Mouse (Mus musculus): ENCODE measurements around the gene Nat14. TPM values are rescaled to one million over a fixed set of nuclear protein-coding genes. Genes with fewer than 3 reads are reported as not detected.

The Nat14 gene
- polyA plus RNA-seq, 1 experiment from 2014 or later: 4.7 TPM

GRCm38 (mm10) chr7:4971710-4972109 is 49.9 kb downstream of the Nat14 start:
- no peaks in the 10 kb centered on the region for H3K27me3 ChIP-seq (ENCODE audit: control insufficient read depth, insufficient read depth, low read length)
- H3K4me1 ChIP-seq (ENCODE audit: control insufficient read depth, insufficient read depth, low read length): peaks cover 4% of the 10 kb centered on the region; the same call in 1 of the 2 replicates
- no peak for ATAC-seq (replicated peaks; ENCODE audit: insufficient number of reproducible peaks, low FRiP score, low TSS enrichment)
- no peaks in the 10 kb centered on the region; the same call in 1 of the 2 replicates for H3K9me3 ChIP-seq (replicated peaks; ENCODE audit: control insufficient read depth, low read length)
- H3K9ac ChIP-seq (ENCODE audit: low read depth, low read length): no peak overlapping the region
- H3K36me3 ChIP-seq (ENCODE audit: control insufficient read depth, insufficient read depth, low read length): no peaks in the 10 kb centered on the region
- H3K27ac ChIP-seq (ENCODE audit: low read depth, low read length): no peak overlapping the region
- 16% methylated on average over 7 of the region's 7 CpGs for WGBS (ENCODE audit: insufficient replicate concordance)
- H3K4me2 ChIP-seq: no peak overlapping the region
- H3K4me3 ChIP-seq (ENCODE audit: low read depth, low read length): no peak overlapping the region

DNA sequence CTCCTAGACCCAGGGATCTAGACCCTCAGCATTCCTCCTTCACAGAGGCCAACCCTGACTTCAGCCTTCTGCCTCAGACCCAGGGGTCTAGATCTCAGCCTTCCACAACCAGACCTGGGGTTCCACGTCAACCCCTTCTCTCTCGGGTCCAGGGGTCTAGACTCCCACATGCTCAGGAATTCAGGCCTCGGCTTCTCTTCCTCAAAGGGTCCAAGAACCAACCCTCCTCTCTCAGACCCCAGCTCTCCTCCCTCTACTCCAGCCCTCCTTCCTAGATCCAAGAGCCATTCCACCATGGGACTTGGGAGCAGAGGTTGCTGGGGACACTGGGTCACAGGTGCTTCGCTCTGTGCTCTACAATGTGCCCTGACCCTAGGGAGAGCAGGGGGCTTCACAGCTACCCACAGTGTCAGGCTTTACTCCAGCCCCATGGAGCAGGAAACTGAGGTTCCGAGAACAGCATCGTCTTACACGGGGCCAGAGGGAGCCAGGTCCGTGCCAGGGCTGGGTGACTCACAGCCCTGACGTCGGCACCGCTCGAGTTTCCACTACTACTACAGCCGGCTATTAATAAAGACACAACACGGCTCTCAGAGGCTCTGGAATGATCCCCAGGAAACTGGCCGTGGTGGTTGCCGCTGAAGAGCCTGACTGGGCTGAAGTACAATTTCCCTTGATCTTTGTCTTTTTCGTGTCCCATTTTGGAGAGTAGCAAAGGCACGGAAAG is 50.7 kb downstream of the Nat14 start:
- Histone ChIP-seq H3K9ac (ENCODE audit: low read depth, low read length) (no peak overlapping the region), H3K4me1 (ENCODE audit: control insufficient read depth, insufficient read depth, low read length) (peaks cover 4% of the 10 kb centered on the region; the same call in 1 of the 2 replicates), H3K9me3 (replicated peaks; ENCODE audit: control insufficient read depth, low read length) (peaks cover 2% of the 10 kb centered on the region), H3K4me3 (ENCODE audit: low read depth, low read length) (no peak overlapping the region), H3K27ac (ENCODE audit: low read depth, low read length) (peak overlapping the region; percentile 69), H3K36me3 (ENCODE audit: control insufficient read depth, insufficient read depth, low read length) (no peaks in the 10 kb centered on the region), H3K4me2 (no peak overlapping the region), H3K27me3 (ENCODE audit: control insufficient read depth, insufficient read depth, low read length) (no peaks in the 10 kb centered on the region)
- ATAC-seq (replicated peaks; ENCODE audit: insufficient number of reproducible peaks, low FRiP score, low TSS enrichment): 0 out of 2 replicates have a peak, but pooled peaks have one; percentile 23
- WGBS (ENCODE audit: insufficient replicate concordance): 49% methylated on average over 18 of the region's 18 CpGs

Other genes with a start within 250 kb of the Nat14 start
- gene Hspbp1, start 237.0 kb upstream of the Nat14 start, polyA plus RNA-seq (2014; fragmentation: Nextera tagmentation; extraction: Ambion mirVana): 81.5 and 83.7 TPM in 2 replicates
- gene Brsk1, start 231.4 kb upstream of the Nat14 start, polyA plus RNA-seq (2014; fragmentation: Nextera tagmentation; extraction: Ambion mirVana): 1.7 TPM in 2 replicates
- gene Tmem150b, start 196.8 kb upstream of the Nat14 start, polyA plus RNA-seq (2014; fragmentation: Nextera tagmentation; extraction: Ambion mirVana): not detected in 2 replicates
- 58.6 and 63.5 TPM in 2 replicates for gene Kmt5c, start 181.9 kb upstream of the Nat14 start, polyA plus RNA-seq (2014; fragmentation: Nextera tagmentation; extraction: Ambion mirVana)
- gene Cox6b2, start 168.9 kb upstream of the Nat14 start, polyA plus RNA-seq (2014; fragmentation: Nextera tagmentation; extraction: Ambion mirVana): 32.9 and 42.4 TPM in 2 replicates
- gene Fam71e2, start 150.7 kb upstream of the Nat14 start, polyA plus RNA-seq (2014; fragmentation: Nextera tagmentation; extraction: Ambion mirVana): not detected in 2 replicates
- not detected in 2 replicates for gene Il11, start 139.2 kb upstream of the Nat14 start, polyA plus RNA-seq (2014; fragmentation: Nextera tagmentation; extraction: Ambion mirVana)
- gene Tmem190, start 139.1 kb upstream of the Nat14 start, polyA plus RNA-seq (2014; fragmentation: Nextera tagmentation; extraction: Ambion mirVana): not detected in 2 replicates
- gene Tmem238, start 132.4 kb upstream of the Nat14 start, polyA plus RNA-seq (2014; fragmentation: Nextera tagmentation; extraction: Ambion mirVana): 2.2 and 2.4 TPM in 2 replicates
- 143 and 156 TPM in 2 replicates for gene Rpl28, start 129.2 kb upstream of the Nat14 start, polyA plus RNA-seq (2014; fragmentation: Nextera tagmentation; extraction: Ambion mirVana)
- gene Ube2s, start 109.4 kb upstream of the Nat14 start, polyA plus RNA-seq (2014; fragmentation: Nextera tagmentation; extraction: Ambion mirVana): 317 and 378 TPM in 2 replicates
- gene Shisa7, start 77.3 kb upstream of the Nat14 start, polyA plus RNA-seq (2014; fragmentation: Nextera tagmentation; extraction: Ambion mirVana): 0.09 TPM in 1 of 2 replicates, not detected in the other
- gene Isoc2b, start 51.8 kb upstream of the Nat14 start, polyA plus RNA-seq (2014; fragmentation: Nextera tagmentation; extraction: Ambion mirVana): 2.9 and 3.3 TPM in 2 replicates
- 0.59 and 1.1 TPM in 2 replicates for gene Isoc2a, start 44.9 kb upstream of the Nat14 start, polyA plus RNA-seq (2014; fragmentation: Nextera tagmentation; extraction: Ambion mirVana)
- 0.17 and 0.20 TPM in 2 replicates for gene Gm36210, start 15.5 kb upstream of the Nat14 start, polyA plus RNA-seq (2014; fragmentation: Nextera tagmentation; extraction: Ambion mirVana)
- 2.6 and 2.8 TPM in 2 replicates for gene Zfp628, start 6.8 kb upstream of the Nat14 start, polyA plus RNA-seq (2014; fragmentation: Nextera tagmentation; extraction: Ambion mirVana)
- gene Ssc5d, start 3.8 kb downstream of the Nat14 start, polyA plus RNA-seq (2014; fragmentation: Nextera tagmentation; extraction: Ambion mirVana): 0.53 and 1.1 TPM in 2 replicates
- gene Sbk2, start 42.4 kb downstream of the Nat14 start, polyA plus RNA-seq (2014; fragmentation: Nextera tagmentation; extraction: Ambion mirVana): 3.3 and 5.4 TPM in 2 replicates
- 0.44 and 0.49 TPM in 2 replicates for gene Sbk3, start 49.1 kb downstream of the Nat14 start, polyA plus RNA-seq (2014; fragmentation: Nextera tagmentation; extraction: Ambion mirVana)
- gene Zfp579, start 74.1 kb downstream of the Nat14 start, polyA plus RNA-seq (2014; fragmentation: Nextera tagmentation; extraction: Ambion mirVana): 32.5 and 38.8 TPM in 2 replicates
- gene Zfp524, start 92.4 kb downstream of the Nat14 start, polyA plus RNA-seq (2014; fragmentation: Nextera tagmentation; extraction: Ambion mirVana): 10.2 and 11.0 TPM in 2 replicates
- 25.5 and 25.9 TPM in 2 replicates for gene Fiz1, start 92.7 kb downstream of the Nat14 start, polyA plus RNA-seq (2014; fragmentation: Nextera tagmentation; extraction: Ambion mirVana)
- gene Gm44973, start 93.5 kb downstream of the Nat14 start, polyA plus RNA-seq (2014; fragmentation: Nextera tagmentation; extraction: Ambion mirVana): 0.89 TPM in 1 of 2 replicates, not detected in the other
- gene Zfp865, start 98.3 kb downstream of the Nat14 start, polyA plus RNA-seq (2014; fragmentation: Nextera tagmentation; extraction: Ambion mirVana): 3.4 and 5.5 TPM in 2 replicates
- gene Ccdc106, start 98.5 kb downstream of the Nat14 start, polyA plus RNA-seq (2014; fragmentation: Nextera tagmentation; extraction: Ambion mirVana): 1.5 and 2.9 TPM in 2 replicates
- gene 4632433K11Rik, start 112.1 kb downstream of the Nat14 start, polyA plus RNA-seq (2014; fragmentation: Nextera tagmentation; extraction: Ambion mirVana): not detected in 2 replicates
- gene Zfp784, start 116.4 kb downstream of the Nat14 start, polyA plus RNA-seq (2014; fragmentation: Nextera tagmentation; extraction: Ambion mirVana): 3.4 and 4.2 TPM in 2 replicates
- gene Zfp580, start 129.5 kb downstream of the Nat14 start, polyA plus RNA-seq (2014; fragmentation: Nextera tagmentation; extraction: Ambion mirVana): 14.7 and 17.8 TPM in 2 replicates
- gene U2af2, start 140.1 kb downstream of the Nat14 start, polyA plus RNA-seq (2014; fragmentation: Nextera tagmentation; extraction: Ambion mirVana): 84.0 and 85.5 TPM in 2 replicates
- 47.0 and 48.1 TPM in 2 replicates for gene Epn1, start 158.2 kb downstream of the Nat14 start, polyA plus RNA-seq (2014; fragmentation: Nextera tagmentation; extraction: Ambion mirVana)
- gene Rfpl4, start 194.9 kb downstream of the Nat14 start, polyA plus RNA-seq (2014; fragmentation: Nextera tagmentation; extraction: Ambion mirVana): not detected in 2 replicates
- 1.3 and 1.8 TPM in 2 replicates for gene Rasl2-9, start 203.9 kb downstream of the Nat14 start, polyA plus RNA-seq (2014; fragmentation: Nextera tagmentation; extraction: Ambion mirVana)
- not detected in 2 replicates for gene Vmn1r55, start 227.6 kb downstream of the Nat14 start, polyA plus RNA-seq (2014; fragmentation: Nextera tagmentation; extraction: Ambion mirVana)